Mouse (Mus musculus) testis, adult 2 months (tissue): ENCODE measurements around the gene Slc5a3. TPM values are rescaled to one million over a fixed set of nuclear protein-coding genes. Genes with fewer than 3 reads are reported as not detected.
"Not testable (repeated sequence)": the region's sequence is repeated elsewhere in the genome, so short reads cannot be mapped to it uniquely, and the experiment has no call there.

Source experiments
- H3K27ac ChIP-seq: fragments of 200-500 bp; 2 replicates; pipeline ENCODE4 v1.5.1; 2012; ENCODE audit warnings: low read depth, low read length; ENCODE audit not compliant: control insufficient read depth, insufficient read depth
- H3K27me3 ChIP-seq: fragments of 200-500 bp; 2 replicates; pipeline ENCODE4 v1.6.1; 2012; ENCODE audit warnings: mild to moderate bottlenecking, low read length, moderate library complexity; ENCODE audit not compliant: control insufficient read depth, insufficient read depth
- H3K36me3 ChIP-seq: fragments of 200-500 bp; 2 replicates; pipeline ENCODE4 v1.6.1; 2012; ENCODE audit warnings: mild to moderate bottlenecking, low read length; ENCODE audit not compliant: control insufficient read depth, insufficient read depth
- H3K4me1 ChIP-seq: fragments of 200-500 bp; 2 replicates; pipeline ENCODE4 v1.6.1; 2012; ENCODE audit warnings: low read length; ENCODE audit not compliant: control insufficient read depth, insufficient read depth
- H3K4me3 ChIP-seq: fragments of 200-500 bp; 2 replicates; pipeline ENCODE4 v1.5.1; 2012; ENCODE audit warnings: low read depth, mild to moderate bottlenecking, low read length, moderate library complexity, mixed read lengths; ENCODE audit not compliant: control insufficient read depth
- CTCF ChIP-seq: fragments of 200-500 bp; IDR thresholded peaks from 2 replicates; pipeline ENCODE4 v1.5.1; 2012; ENCODE audit warnings: low read depth, mild to moderate bottlenecking, inconsistent platforms, low read length, moderate library complexity; ENCODE audit not compliant: control insufficient read depth, insufficient read depth, insufficient replicate concordance
- POLR2A ChIP-seq: fragments of 200-500 bp; IDR thresholded peaks from 2 replicates; pipeline ENCODE4 v1.6.1; 2012; ENCODE audit warnings: low read depth, mild to moderate bottlenecking, inconsistent platforms, low read length, moderate library complexity; ENCODE audit not compliant: control insufficient read depth
- polyA plus RNA-seq: library from polyadenylated mRNA; depleted of rRNA; stranded (reverse); fragments of >200 nt; gene quantifications from 2 replicates; pipeline ENCODE4 v1.2.3, GENCODE M21; 2012

Gene Slc5a3
- polyA plus RNA-seq, 1 experiment: 3.9 TPM

- no peaks in the 10 kb centered on the region; the same call in 1 of the 2 replicates for H3K4me1 ChIP-seq
- no peak overlapping the region for H3K27ac ChIP-seq
- H3K36me3 ChIP-seq: peaks cover 2% of the 10 kb centered on the region; the same call in 1 of the 2 replicates
- H3K27me3 ChIP-seq: no peaks in the 10 kb centered on the region
- TF ChIP-seq CTCF (no peak), POLR2A (no peak)
- H3K4me3 ChIP-seq: no peak overlapping the region
Measured at GRCm38 (mm10) chr16:92100111-92100510, 42.0 kb downstream of the Slc5a3 start.

GRCm38 (mm10) chr16:92102115-92102514 is 44.0 kb downstream of the Slc5a3 start:
- H3K27me3 ChIP-seq: no peaks in the 10 kb centered on the region
- H3K4me1 ChIP-seq: no peaks in the 10 kb centered on the region; the same call in 1 of the 2 replicates
- H3K27ac ChIP-seq: peak overlapping the region; percentile 48
- TF ChIP-seq POLR2A: no peak
- no peak for TF ChIP-seq CTCF
- H3K4me3 ChIP-seq: no peak overlapping the region
- H3K36me3 ChIP-seq: peaks cover 2% of the 10 kb centered on the region; the same call in 1 of the 2 replicates

- not testable (repeated sequence) for H3K27me3 ChIP-seq, H3K4me3 ChIP-seq, H3K27ac ChIP-seq, H3K4me1 ChIP-seq, H3K36me3 ChIP-seq
Measured at GRCm38 (mm10) chr16:92102931-92103330, 44.8 kb downstream of the Slc5a3 start.

- TF ChIP-seq POLR2A (no peak), CTCF (no peak)
- H3K4me1 ChIP-seq: no peaks in the 10 kb centered on the region; the same call in 1 of the 2 replicates
- H3K27me3 ChIP-seq: no peaks in the 10 kb centered on the region
- H3K27ac ChIP-seq: peak overlapping the region; percentile 56
- H3K36me3 ChIP-seq: peaks cover 2% of the 10 kb centered on the region; the same call in 1 of the 2 replicates
- no peak overlapping the region for H3K4me3 ChIP-seq
Measured at GRCm38 (mm10) chr16:92103572-92104331, 45.6 kb downstream of the Slc5a3 start.

GRCm38 (mm10) chr16:92104332-92104590 is 46.1 kb downstream of the Slc5a3 start:
- Histone ChIP-seq H3K27ac (peak overlapping the region; percentile 56), H3K36me3 (peaks cover 2% of the 10 kb centered on the region; the same call in 1 of the 2 replicates), H3K4me1 (no peaks in the 10 kb centered on the region; the same call in 1 of the 2 replicates), H3K27me3 (no peaks in the 10 kb centered on the region), H3K4me3 (no peak overlapping the region)
- TF ChIP-seq POLR2A (no peak), CTCF (no peak)

GRCm38 (mm10) chr16:92104951-92105350 is 46.8 kb downstream of the Slc5a3 start:
- TF ChIP-seq POLR2A (no peak), CTCF (no peak)
- Histone ChIP-seq H3K27ac (peak overlapping the region; percentile 62), H3K4me3 (no peak overlapping the region), H3K4me1 (no peaks in the 10 kb centered on the region; the same call in 1 of the 2 replicates), H3K36me3 (no peaks in the 10 kb centered on the region), H3K27me3 (no peaks in the 10 kb centered on the region)

- 0 out of 2 replicates have a peak overlapping the region, but pooled peaks have one; percentile 37 for H3K27ac ChIP-seq
- TF ChIP-seq POLR2A: no peak
- TF ChIP-seq CTCF: no peak
- no peaks in the 10 kb centered on the region; the same call in 1 of the 2 replicates for H3K4me1 ChIP-seq
- no peaks in the 10 kb centered on the region for H3K27me3 ChIP-seq
- H3K36me3 ChIP-seq: no peaks in the 10 kb centered on the region
- no peak overlapping the region for H3K4me3 ChIP-seq
Measured at GRCm38 (mm10) chr16:92105631-92106030, 47.5 kb downstream of the Slc5a3 start.

- Histone ChIP-seq H3K4me1 (no peaks in the 10 kb centered on the region; the same call in 1 of the 2 replicates), H3K4me3 (no peak overlapping the region), H3K36me3 (no peaks in the 10 kb centered on the region), H3K27me3 (no peaks in the 10 kb centered on the region), H3K27ac (no peak overlapping the region)
- TF ChIP-seq POLR2A (no peak), CTCF (no peak)
Measured at GRCm38 (mm10) chr16:92107346-92107745, 49.2 kb downstream of the Slc5a3 start.
